Mouse (Mus musculus) monocyte, adult 2 months (primary cell): ENCODE data around the gene Fam172a.

Source experiments
- DNase-seq, 2 experiments: peaks; one replicate each; pipeline ENCODE4 v3.0.0; 2022; ENCODE audit warnings: low spot score in 2 of 2, low read depth in 1 of 2

Fam172a gene

DNA sequence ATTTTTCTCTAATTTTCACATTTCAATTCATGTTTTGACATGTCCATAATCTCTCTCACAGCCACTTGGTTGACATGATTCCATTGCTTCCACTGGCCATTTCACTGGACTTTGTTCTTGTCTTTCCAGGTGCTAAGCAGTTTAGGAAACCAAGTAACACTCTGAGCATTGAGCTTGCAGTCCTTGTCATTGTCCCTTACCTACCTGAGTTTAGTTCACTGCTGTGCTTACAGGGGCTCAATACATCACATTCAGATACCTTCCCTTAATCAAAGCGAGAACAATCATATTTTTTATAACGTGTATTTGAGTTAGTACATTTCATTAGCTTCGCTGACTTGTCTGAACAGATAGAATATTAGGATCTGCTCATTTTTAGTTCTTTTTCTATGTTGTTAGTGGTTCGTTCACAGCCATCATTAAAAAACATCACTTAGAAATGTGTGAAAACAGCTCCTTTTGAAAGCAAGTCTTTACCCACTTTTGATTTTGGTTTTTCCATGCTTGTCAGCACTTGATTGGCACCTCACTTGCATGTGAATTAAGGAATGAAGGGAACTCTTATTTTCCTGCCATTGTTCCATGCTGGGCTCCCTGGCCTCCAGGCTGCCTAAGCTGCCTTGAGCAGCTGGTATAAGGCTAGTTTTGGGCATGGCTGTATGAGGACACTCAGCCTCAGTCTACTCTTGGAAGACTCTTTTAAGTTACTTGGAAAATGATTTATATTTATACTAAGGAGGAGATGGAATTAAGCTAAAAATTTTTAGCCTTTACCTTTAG lies 257.9 kb downstream of the Fam172a start:
- no peak for DNase-seq

DNA sequence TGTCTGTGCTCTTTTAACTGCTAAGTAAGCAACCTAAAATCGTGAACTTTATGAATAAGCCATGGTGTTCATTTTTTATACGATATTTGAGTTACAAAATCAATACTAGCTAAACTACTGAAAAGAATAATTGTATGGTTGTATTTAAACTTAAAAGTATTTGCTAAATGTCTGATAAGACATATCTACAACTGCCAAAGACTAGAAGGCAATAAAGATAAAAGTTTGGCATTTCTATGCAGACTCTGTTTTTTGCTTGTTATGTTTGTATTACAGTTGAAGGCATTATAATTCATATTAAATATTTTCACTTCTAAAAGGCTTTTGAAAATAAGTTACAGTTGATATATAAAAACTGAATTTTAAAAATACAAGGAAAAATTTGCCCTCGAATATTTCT lies 274.4 kb downstream of the Fam172a start:
- DNase-seq: no peak

DNA sequence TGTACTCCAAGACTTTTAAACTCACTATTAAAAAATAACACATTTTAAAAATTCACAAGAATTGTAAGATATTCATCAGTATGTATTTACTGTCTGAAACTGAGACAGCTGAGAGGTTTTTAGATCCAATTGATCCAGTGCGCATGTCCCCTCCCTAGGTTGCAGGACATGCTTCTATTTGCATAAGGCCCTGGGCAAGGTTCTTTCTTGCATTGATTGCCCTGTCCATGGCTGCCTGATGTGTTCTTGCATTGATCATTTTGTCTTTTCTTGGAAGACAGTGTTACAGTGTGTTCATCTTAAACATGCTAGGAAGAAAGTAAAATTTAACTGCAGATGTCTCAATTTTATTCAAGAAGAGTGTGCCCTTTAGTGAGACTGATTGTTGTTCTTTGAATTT lies 275.3 kb downstream of the Fam172a start:
- no peak for DNase-seq

DNA sequence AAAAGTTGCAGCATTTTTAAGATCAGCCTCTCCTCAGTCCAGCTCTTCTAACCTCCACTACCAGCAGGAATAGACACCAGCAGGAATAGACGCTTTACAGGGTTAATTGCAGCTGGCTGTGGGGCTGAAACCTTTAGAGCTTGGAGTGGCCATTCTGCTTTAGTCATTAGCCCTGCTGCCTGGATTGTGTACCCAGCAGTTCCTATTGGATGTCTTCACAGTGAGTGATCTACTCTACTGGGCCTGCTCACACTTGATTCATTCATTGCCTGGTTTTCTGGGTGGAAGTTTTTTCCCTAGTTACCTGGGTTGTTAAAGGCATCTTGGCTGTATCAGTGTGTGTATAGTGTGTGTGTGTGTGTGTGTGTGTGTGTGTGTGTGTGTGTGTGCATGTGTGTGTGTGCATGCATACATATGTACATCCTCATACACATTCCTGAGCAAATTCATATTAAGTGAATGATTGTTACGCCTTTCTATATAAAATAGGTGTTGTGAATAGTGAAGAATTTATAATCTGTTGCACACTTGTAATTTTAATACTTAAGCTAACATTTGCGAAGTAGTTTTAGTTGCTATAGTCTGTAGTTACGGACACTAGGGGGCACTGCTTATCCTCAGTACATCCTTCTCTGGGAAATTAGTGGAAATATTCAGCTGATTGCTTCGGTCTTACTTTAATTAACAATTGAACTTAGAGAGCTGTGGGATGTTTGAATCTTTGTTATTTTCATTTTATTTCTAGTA lies 280.4 kb downstream of the Fam172a start:
- DNase-seq: no peak

DNA sequence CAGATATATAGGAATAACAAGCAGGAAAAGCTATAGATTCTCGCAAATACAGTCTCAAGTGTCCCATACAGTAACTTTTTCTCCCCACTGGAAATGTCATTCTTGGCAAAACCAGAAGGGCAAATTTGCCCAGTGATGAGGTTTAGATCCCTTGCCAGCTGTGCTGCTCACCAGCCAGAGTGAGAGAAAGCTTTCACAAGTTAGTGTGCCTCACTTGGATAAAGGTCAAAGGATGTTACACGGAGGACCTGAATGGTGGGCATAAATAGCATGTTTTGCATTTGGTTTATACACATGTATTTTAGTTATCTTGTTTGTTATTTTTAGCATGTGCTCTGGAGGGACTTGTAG lies 281.0 kb downstream of the Fam172a start:
- no peak for DNase-seq

DNA sequence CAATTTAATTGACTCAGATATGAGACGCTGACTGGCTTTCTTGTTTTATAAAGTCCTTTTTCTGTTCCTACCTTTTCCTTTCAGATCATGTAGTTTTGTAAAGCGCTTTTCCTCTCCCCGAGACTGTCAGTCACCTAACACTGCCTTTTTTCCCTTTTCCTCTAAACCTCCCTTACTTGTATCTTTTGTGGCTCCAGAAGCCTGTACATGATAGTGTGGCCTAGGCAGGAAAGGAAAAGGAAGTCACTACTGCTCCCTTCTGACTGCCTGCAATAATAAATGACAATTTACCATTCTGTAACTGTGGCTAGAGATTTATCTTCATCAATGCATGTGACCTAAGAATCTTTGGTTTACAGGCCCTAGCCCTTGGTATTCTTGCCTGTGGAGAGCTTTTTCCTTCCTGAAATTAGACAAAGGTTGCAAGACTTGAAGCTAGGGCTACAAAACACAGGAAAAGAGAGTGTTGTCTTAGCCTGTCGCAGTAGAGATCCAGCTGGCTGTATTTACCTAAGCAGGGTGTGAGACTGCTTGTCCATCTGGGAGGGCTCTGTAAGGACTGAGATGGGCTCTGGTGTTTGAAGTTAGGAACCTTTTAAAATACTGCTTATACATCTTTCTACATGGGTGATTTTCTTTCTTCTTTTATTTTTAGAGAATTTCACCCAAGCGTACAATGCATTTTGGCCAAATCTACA lies 289.5 kb downstream of the Fam172a start:
- no peak for DNase-seq

DNA sequence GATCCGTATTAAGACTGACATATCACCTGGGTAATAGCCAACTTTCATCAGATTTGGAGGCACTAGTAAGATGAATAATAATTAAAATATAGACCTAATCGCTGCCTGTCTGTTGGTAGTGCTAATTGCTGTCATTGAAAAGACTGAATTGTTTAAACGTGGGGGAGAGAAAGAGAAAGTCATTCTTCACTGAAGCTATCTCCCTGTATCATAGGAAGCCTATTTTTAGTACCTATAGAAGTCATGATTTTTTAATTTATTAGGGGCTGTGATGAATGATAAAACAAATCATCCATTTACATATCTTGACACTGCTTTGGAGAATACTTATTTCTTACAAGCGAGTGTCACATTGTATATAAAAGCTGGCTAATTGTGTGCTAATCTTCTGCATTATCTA lies 302.8 kb downstream of the Fam172a start:
- no peak for DNase-seq

DNA sequence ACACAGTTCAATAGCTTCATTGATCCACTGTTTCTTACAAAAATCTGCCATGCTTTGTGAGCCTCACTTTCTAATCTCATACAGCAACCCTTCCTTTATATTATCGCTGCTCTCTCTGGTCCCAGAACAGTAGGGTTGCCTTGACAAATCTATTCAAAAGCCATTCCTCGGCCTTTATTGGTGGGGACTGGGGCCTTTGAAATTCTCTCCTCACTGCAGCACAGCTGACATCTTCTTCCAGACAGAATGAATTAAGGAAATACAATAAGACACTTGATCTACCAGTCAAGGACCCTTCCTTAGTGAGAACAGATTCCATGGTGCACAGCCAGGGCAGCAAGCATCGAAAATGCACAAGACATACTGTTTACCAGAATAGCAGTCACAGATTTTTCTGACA lies 303.5 kb downstream of the Fam172a start:
- no peak for DNase-seq

DNA sequence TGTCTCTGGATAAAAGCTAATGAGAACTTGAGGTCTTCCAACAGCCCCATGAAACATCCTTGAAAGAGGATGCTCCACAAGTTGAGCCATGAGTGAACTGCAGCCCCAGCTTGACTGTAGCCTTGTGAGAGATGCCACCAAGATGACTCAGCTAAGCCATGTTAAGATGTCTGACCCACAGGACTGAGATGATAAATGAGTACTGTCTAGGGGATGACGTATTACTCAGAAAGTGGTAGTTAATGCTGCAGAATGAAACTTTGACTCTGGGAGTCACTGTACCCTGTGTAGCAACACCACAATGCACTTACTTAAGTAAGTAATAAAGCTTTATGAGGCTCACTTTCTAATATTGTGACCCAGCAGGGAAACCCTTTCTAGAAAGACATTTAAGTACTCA lies 308.3 kb downstream of the Fam172a start:
- no peak for DNase-seq

DNA sequence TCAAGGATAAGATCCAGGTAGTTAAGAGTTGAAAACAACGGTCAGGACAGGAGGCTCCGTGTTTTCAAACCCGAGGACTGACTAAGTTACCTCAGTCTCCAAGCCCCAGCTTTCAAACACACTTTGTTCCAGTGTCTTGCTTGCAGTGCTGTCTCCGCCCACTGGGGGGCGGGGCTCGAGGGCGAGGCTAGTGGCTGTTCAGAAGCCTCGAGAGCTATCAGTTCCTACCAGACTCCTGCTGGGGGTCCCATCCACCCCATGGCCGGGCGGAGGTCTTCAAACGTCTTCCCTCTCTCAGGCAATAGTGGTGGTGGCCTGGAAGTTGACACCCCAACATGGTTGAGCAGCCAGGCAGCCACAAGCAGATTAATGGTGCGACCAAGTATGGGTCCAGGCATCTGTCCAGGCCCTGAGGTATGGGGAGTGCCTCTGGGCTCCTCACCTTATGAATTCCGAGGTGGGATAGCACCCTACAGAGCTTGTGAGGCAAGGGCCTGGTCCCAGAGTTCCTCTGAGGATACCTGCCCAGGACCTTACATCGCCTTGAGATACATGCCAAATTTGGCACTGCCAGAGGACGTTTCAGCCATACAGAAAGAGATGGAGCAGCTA lies 323.0 kb downstream of the Fam172a start, which contains the start of gene Pou5f2:
Pou5f2 (plus strand) TSS at position 220 of the 612 bp plus-strand sequence.
- DNase-seq: no peak

DNA sequence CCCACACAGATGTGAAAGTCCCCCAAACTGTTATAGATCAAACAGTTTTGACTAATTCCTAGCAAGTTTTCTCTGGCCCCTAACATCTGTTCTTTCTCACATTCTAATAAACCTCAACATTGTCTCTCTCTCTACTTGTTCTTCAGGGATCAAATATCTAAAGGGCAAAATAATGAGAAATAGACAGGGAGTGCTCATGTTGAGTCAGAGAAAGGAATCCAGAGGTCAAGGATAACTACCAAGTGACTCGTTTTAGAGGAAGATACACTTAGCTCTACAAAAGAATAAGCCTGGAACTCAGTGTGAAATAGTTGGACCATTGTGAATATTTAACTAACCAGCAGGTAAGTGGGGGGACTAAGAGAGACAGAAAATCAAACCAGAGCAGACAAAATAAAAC lies 331.0 kb downstream of the Fam172a start:
- DNase-seq: no peak

DNA sequence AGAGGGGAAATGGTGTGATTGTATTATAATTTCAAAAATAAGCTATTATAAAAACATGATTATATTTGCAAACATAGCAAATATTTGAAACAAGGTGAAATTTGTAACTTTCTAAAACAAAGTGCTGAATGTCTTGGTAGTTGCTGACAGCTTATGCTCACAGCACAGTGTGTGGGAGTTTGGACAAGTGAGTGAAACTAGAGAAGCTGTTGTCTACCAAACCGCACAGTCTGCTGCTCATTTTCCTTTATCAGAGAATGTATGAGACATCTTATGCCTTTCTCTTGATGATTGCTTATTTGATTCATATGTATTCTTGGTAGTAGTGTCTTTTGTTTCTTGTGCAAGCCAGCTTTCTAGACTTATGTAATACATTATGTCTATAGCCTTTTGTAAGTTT lies 335.4 kb downstream of the Fam172a start:
- DNase-seq: no peak

DNA sequence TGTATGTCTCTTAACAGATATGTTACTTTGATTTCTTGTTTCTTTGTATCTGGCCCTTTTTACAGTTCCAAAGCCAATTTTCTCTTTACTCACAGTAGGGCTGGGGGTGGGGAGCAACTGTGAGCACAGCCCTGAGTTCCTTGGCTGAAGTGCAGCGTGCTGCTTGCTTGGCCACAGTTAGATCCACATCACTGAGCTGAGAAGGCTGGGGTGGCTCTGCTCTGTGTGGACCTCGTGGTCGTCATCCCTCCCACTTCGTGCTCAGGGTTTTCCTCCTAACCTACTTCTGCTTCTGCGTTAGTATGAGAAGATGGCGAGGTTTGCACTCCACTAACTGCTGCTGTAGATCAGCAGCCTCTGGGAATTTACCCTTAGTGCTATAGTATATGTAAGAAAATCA lies 341.4 kb downstream of the Fam172a start:
- no peak for DNase-seq

DNA sequence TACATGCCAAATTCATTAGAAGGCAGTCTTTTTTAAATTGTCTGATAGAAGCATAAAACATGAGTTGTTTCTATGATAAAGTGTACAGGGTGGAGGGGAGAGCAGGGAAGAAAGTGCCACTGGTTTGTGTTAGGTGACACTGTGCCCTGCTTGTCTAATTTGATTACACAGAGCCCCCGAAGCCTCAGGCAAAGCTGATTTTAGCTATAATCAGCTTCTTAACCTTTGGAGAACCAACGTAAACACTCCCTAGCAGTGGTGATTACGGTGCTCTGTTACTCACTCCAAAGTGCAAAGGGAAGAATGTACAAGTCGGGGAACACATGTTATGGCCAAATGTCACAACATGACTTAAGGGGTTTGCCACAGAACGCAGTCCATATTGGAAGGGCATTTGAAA lies 343.3 kb downstream of the Fam172a start:
- DNase-seq: no peak

DNA sequence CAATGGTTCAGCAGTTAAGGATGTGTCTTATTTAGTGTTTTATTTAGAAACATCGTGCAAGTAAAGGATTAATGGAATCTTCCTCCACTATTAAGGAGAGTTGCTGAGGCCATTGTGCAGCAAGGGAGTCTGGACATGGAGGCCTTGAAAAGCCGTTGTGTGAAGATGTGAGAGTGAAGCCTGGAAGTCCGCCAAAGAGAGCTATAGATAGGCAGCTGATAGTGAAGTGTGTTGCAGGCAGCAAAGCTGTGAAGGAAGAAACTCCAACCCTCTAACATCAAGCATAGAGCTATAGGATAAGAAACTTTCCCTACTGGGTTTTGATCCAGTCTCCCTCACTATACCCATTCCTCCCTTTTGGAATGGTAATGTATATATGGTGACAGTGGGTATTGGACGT lies 385.9 kb downstream of the Fam172a start:
- DNase-seq: no peak

DNA sequence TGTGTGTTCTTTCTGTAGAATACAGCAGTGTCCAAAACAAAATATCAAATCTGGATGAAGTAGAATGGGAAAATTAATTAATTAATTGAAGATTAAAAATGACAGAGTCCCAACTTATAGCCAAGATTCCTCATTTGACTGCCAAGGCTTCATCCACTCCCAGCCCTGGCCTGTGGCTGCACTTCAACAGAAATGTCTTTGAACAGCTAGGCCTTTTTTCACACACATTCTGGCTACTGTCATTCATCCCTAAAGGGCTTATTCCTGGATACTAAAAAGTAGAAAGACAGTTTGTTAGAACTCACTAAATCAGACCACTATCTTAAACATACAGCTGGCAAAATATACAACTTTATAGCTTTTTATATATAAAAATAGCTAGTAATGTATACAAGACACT lies 388.9 kb downstream of the Fam172a start:
- DNase-seq: no peak

DNA sequence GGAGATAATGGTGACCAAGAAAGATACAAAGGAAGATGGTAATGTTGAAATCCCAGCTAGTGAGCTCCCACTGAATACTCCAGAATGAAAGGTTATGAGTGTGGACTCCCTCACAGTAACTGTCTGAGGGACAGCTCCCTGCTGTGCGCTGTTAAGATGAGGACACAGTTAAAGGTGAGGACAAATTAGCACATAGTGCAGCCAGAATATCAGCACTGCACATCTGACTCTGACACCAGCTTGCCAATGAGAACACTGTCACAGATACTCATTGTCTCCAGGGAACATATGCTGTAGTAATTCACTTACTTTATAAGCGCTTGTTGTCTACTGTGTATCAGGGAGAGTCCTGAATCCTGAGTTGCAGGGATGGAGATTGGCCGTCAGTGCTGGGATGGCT lies 390.1 kb downstream of the Fam172a start:
- no peak for DNase-seq

DNA sequence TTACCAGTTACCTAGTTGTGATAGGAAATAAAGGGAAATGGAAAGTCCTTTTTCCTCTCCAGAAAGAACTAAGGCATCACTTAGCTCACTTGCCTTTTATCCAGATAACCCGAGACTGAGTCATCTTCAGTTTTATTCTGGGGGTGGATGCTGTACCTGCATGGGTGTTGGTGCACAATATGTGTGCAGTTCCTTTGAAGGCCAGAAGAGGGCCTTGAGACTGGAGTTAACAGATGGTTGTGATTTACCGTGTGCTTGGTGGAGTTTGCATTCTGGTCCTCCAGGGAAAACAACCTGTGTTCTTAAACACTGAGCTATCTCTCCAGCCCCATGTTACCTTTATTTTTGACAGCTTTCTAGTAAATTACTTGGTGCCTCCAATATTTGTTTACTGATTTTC lies 392.5 kb downstream of the Fam172a start:
- no peak for DNase-seq

DNA sequence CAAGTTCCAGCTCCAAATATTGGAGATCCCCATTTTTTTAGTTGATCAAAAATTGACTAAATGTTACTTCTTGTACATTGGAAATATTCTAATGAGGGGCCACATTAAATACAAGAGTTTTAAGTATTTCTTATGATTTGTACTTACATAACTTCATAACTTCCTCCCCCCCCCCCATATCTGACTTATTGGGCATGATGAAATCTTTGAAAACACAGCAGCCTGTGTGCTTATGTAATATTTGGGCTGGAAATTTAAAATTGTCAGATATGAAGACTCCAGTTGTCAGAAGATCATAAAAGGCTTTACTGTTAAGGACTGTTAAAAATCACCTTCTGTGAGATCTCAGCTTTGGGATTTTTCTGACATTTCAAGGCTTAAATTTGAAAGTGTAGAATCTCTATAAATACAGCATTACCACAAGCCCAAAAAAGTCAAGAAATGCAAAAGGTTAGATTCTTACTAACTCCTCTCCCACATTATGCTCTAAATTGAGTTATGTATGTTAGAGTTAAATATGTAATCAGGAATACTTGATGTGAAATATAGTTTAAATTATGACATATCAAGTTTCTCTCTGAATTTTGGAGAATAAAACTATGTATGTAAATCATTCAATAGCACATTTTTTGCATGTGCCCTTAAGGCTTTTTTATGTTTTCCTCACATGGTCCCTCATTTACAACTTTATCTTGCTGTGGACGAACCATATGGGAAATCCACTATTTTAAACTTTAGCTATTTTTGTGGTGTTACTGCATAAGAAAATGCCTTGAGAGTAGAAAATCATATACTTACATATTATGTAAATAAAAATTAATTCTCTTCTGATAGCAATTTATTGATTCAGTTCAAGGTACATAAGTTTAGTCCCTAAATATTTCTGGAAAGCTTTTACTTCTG lies 393.5 kb downstream of the Fam172a start:
- DNase-seq: no peak

DNA sequence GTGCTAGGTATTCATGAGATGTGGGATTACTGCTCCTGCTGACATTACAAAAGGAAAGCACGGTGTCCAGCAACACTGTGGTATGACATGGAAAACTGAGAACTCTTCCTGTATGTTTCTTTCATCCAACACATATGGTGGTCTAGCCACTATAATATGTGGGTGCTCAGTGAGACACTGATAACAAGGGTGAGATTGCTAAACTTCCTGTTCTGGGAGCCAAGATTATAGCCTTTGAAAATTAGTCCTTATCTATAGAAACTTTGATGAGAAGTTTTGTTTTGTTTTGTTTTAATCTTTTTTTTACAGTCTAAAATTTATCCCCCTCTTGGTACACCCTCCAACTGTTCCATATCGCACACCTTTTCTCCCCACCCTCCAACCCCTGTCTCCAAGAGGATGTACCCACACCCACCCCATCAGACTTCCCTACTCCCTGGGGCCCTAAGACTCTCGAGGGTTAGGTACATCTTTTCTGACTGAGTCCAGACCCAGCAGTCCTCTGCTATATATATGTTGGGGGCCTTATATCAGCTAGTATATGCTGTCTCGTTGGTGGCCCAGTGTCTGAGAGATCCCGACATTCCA lies 397.1 kb downstream of the Fam172a start:
- DNase-seq: no peak
